Mouse (Mus musculus) testis, postnatal 10 days (tissue): ENCODE measurements around the gene Kdm1b.

Experiments
- DNase-seq: peaks from one replicate; pipeline ENCODE4 v3.0.0; 2021; ENCODE audit warnings: low spot score

Gene Kdm1b

GRCm38 (mm10) chr13:47111185-47111584 is 67.9 kb downstream of the Kdm1b start:
- DNase-seq, result no peak

- no peak for DNase-seq
Observed at GRCm38 (mm10) chr13:47112056-47112455, 68.8 kb downstream of the Kdm1b start.

GRCm38 (mm10) chr13:47112924-47113323 is 69.6 kb downstream of the Kdm1b start:
- DNase-seq, result no peak

- DNase-seq, result no peak
Observed at GRCm38 (mm10) chr13:47116000-47116399, 72.7 kb downstream of the Kdm1b start.

GRCm38 (mm10) chr13:47121333-47121889 is 78.1 kb downstream of the Kdm1b start:
- DNase-seq, result no peak

- DNase-seq, result peak; percentile 78
Observed at GRCm38 (mm10) chr13:47122537-47123430, 79.5 kb downstream of the Kdm1b start, which contains the start of gene Rnf144b. TSS of gene Rnf144b (plus strand) at chr13:47122656.

GRCm38 (mm10) chr13:47124449-47124848 is 81.2 kb downstream of the Kdm1b start:
- no peak for DNase-seq

GRCm38 (mm10) chr13:47124986-47125385 is 81.7 kb downstream of the Kdm1b start:
- no peak for DNase-seq

GRCm38 (mm10) chr13:47125595-47125994 is 82.3 kb downstream of the Kdm1b start:
- no peak for DNase-seq

- DNase-seq, result no peak
Observed at GRCm38 (mm10) chr13:47129090-47129489, 85.8 kb downstream of the Kdm1b start.

GRCm38 (mm10) chr13:47133058-47133457 is 89.8 kb downstream of the Kdm1b start:
- no peak for DNase-seq

- DNase-seq, result no peak
Observed at GRCm38 (mm10) chr13:47134836-47135235, 91.5 kb downstream of the Kdm1b start.
